Mouse (Mus musculus) MEL (cell line): ENCODE measurements around the gene Hoxa9. TPM values are rescaled to one million over a fixed set of nuclear protein-coding genes. Genes with fewer than 3 reads are reported as not detected.

Experiments used
- DNase-seq: peaks from one replicate; pipeline ENCODE4 v3.0.0; 2011; ENCODE audit warnings: low read depth, low spot score
- H3K27ac ChIP-seq: 2 replicates; pipeline ENCODE4 v1.5.1; 2012; ENCODE audit warnings: low read depth, mild to moderate bottlenecking, control low read depth, low read length, moderate library complexity; ENCODE audit not compliant: control insufficient read depth
- H3K27me3 ChIP-seq, 2 experiments: fragments of 150-350 bp in 1 of 2; sonication (generic) in 1 of 2; 2 replicates each; pipeline ENCODE4 v1.6.1; 2012; ENCODE audit warnings: low read length in 2 of 2, mild to moderate bottlenecking in 2 of 2, improper control_type of control experiment in 1 of 2, moderate library complexity in 1 of 2; ENCODE audit not compliant: insufficient read depth in 2 of 2, control insufficient read depth in 1 of 2
- H3K36me3 ChIP-seq, 2 experiments: 2 replicates each; pipeline ENCODE4 v1.6.1; 2012 to 2014; ENCODE audit warnings: low read length in 2 of 2, improper control_type of control experiment in 1 of 2, inconsistent platforms in 1 of 2, mild to moderate bottlenecking in 1 of 2; ENCODE audit not compliant: insufficient read depth in 2 of 2, control insufficient read depth in 1 of 2
- H3K4me1 ChIP-seq, 2 experiments: fragments of 150-350 bp in 1 of 2; sonication (generic) in 1 of 2; 2 replicates each; pipeline ENCODE4 v1.6.1; 2012; ENCODE audit warnings: low read length in 2 of 2, improper control_type of control experiment in 1 of 2, mild to moderate bottlenecking in 1 of 2; ENCODE audit not compliant: insufficient read depth in 2 of 2, control insufficient read depth in 1 of 2
- H3K4me3 ChIP-seq, 2 experiments: fragments of 150-350 bp in 1 of 2; sonication (generic) in 1 of 2; 2 replicates each; pipeline ENCODE4 v1.5.1; 2012; ENCODE audit warnings: low read depth in 2 of 2, low read length in 2 of 2, mild to moderate bottlenecking in 2 of 2, moderate library complexity in 2 of 2, control low read depth in 1 of 2, improper control_type of control experiment in 1 of 2; ENCODE audit not compliant: control insufficient read depth in 1 of 2, insufficient read depth in 1 of 2
- H3K79me2 ChIP-seq: 2 replicates; pipeline ENCODE4 v1.6.1; 2012; ENCODE audit warnings: mild to moderate bottlenecking, low read length, moderate library complexity; ENCODE audit not compliant: control insufficient read depth, poor library complexity, insufficient read depth
- H3K9ac ChIP-seq: 2 replicates; pipeline ENCODE4 v1.6.1; 2012; ENCODE audit warnings: low read depth, mild to moderate bottlenecking, control low read depth, low read length, moderate library complexity; ENCODE audit not compliant: control insufficient read depth, poor library complexity, severe bottlenecking
- H3K9me3 ChIP-seq: fragments of 150-350 bp; sonication (generic); replicated peaks from 2 replicates; pipeline ENCODE4 v1.6.1; 2012; ENCODE audit warnings: mild to moderate bottlenecking, low read length, improper control_type of control experiment, moderate library complexity; ENCODE audit not compliant: insufficient read depth
- CHD1 ChIP-seq: IDR thresholded peaks from 2 replicates; pipeline ENCODE4 v1.6.1; 2012; ENCODE audit warnings: low read depth, mild to moderate bottlenecking, inconsistent platforms, low read length, improper control_type of control experiment
- CTCF ChIP-seq, 3 experiments: IDR thresholded peaks in 2 of 3; conservative IDR thresholded peaks in 1 of 3; 2 replicates each; pipeline ENCODE4 v1.5.1; 2011 to 2012; ENCODE audit warnings: low read length in 3 of 3, low read depth in 2 of 3, mild to moderate bottlenecking in 2 of 3, improper control_type of control experiment in 1 of 3, inconsistent platforms in 1 of 3, mixed read lengths in 1 of 3, moderate library complexity in 1 of 3; ENCODE audit not compliant: control insufficient read depth in 1 of 3, insufficient read depth in 1 of 3, poor library complexity in 1 of 3, severe bottlenecking in 1 of 3
- E2F4 ChIP-seq: IDR thresholded peaks from 2 replicates; pipeline ENCODE4 v1.6.1; 2011; ENCODE audit warnings: low read depth, low read length, improper control_type of control experiment, borderline replicate concordance
- HCFC1 ChIP-seq: IDR thresholded peaks from 2 replicates; pipeline ENCODE4 v1.6.1; 2012; ENCODE audit warnings: low read depth, mild to moderate bottlenecking, inconsistent platforms, low read length, improper control_type of control experiment, moderate library complexity
- KAT2A ChIP-seq: conservative IDR thresholded peaks from 2 replicates; pipeline ENCODE4 v1.6.1; 2012; ENCODE audit warnings: low read depth, low read length, improper control_type of control experiment, inconsistent platforms
- MAFK ChIP-seq: IDR thresholded peaks from 2 replicates; pipeline ENCODE4 v1.6.1; 2011; ENCODE audit warnings: low read depth, mild to moderate bottlenecking, low read length, improper control_type of control experiment, borderline replicate concordance
- MAX ChIP-seq: IDR thresholded peaks from 2 replicates; pipeline ENCODE4 v1.6.1; 2011; ENCODE audit warnings: low read length, improper control_type of control experiment
- MAZ ChIP-seq: IDR thresholded peaks from 2 replicates; pipeline ENCODE4 v1.6.1; 2012; ENCODE audit warnings: low read depth, mild to moderate bottlenecking, inconsistent platforms, low read length, improper control_type of control experiment
- MXI1 ChIP-seq: IDR thresholded peaks from 2 replicates; pipeline ENCODE4 v1.6.1; 2011; ENCODE audit warnings: mild to moderate bottlenecking, low read depth, low read length, improper control_type of control experiment
- MYB ChIP-seq: IDR thresholded peaks from 2 replicates; pipeline ENCODE4 v1.6.1; 2011; ENCODE audit warnings: mild to moderate bottlenecking, low read depth, low read length, improper control_type of control experiment
- NELFE ChIP-seq: IDR thresholded peaks from 2 replicates; pipeline ENCODE4 v1.6.1; 2011; ENCODE audit warnings: low read depth, low read length, improper control_type of control experiment
- NRF1 ChIP-seq: IDR thresholded peaks from 2 replicates; pipeline ENCODE4 v1.6.1; 2014; ENCODE audit warnings: low read depth, mild to moderate bottlenecking, inconsistent platforms, low read length, improper control_type of control experiment, moderate library complexity; ENCODE audit not compliant: poor library complexity, insufficient read depth, severe bottlenecking
- POLR2AphosphoS5 ChIP-seq: IDR thresholded peaks from 2 replicates; pipeline ENCODE4 v1.6.1; 2012; ENCODE audit warnings: low read depth, borderline replicate concordance, mild to moderate bottlenecking, inconsistent platforms, low read length, moderate library complexity, mixed read lengths
- RAD21 ChIP-seq: IDR thresholded peaks from 2 replicates; pipeline ENCODE4 v1.6.1; 2011; ENCODE audit warnings: mild to moderate bottlenecking, low read depth, low read length, improper control_type of control experiment
- RCOR1 ChIP-seq: IDR thresholded peaks from 2 replicates; pipeline ENCODE4 v1.6.1; 2012; ENCODE audit warnings: low read depth, mild to moderate bottlenecking, inconsistent platforms, low read length, improper control_type of control experiment
- SMC3 ChIP-seq: IDR thresholded peaks from 2 replicates; pipeline ENCODE4 v1.6.1; 2011; ENCODE audit warnings: low read depth, low read length, improper control_type of control experiment
- TAL1 ChIP-seq: IDR thresholded peaks from 2 replicates; pipeline ENCODE4 v1.6.1; 2012; ENCODE audit warnings: mild to moderate bottlenecking, inconsistent platforms, low read length, moderate library complexity, mixed read lengths
- UBTF ChIP-seq: IDR thresholded peaks from 2 replicates; pipeline ENCODE4 v1.6.1; 2012; ENCODE audit warnings: low read depth, mild to moderate bottlenecking, inconsistent platforms, low read length, improper control_type of control experiment, moderate library complexity, borderline replicate concordance; ENCODE audit not compliant: insufficient read depth
- USF1 ChIP-seq: IDR thresholded peaks from 2 replicates; pipeline ENCODE4 v1.6.1; 2014; ENCODE audit warnings: low read depth, mild to moderate bottlenecking, inconsistent platforms, low read length, improper control_type of control experiment, moderate library complexity
- USF2 ChIP-seq, 2 experiments: IDR thresholded peaks; 2 replicates each; pipeline ENCODE4 v1.6.1; 2011 to 2012; ENCODE audit warnings: improper control_type of control experiment in 2 of 2, low read length in 2 of 2, borderline replicate concordance in 1 of 2, inconsistent platforms in 1 of 2, low read depth in 1 of 2, mild to moderate bottlenecking in 1 of 2; ENCODE audit not compliant: insufficient read depth in 1 of 2
- ZC3H11A ChIP-seq: IDR thresholded peaks from 2 replicates; pipeline ENCODE4 v1.6.1; 2012; ENCODE audit warnings: low read depth, mild to moderate bottlenecking, inconsistent platforms, low read length, improper control_type of control experiment
- ZNF384 ChIP-seq: IDR thresholded peaks from 2 replicates; pipeline ENCODE4 v1.6.1; 2012; ENCODE audit warnings: low read depth, mild to moderate bottlenecking, inconsistent platforms, low read length, improper control_type of control experiment
- polyA plus RNA-seq, 2 experiments: library from polyadenylated mRNA; stranded (reverse) in 1 of 2; unstranded in 1 of 2; fragments of >175 nt in 1 of 2; fragments of >200 nt in 1 of 2; gene quantifications; 2 replicates each; pipeline versions ENCODE4 v1.2.1 to v1.2.4; 2012; ENCODE audit warnings: low replicate concordance in 2 of 2, low read depth in 1 of 2; ENCODE audit not compliant: insufficient read length in 2 of 2, insufficient read depth in 1 of 2, missing spikeins in 1 of 2
- total RNA-seq: library from RNA; depleted of rRNA; stranded (reverse); fragments of 300-350 nt; gene quantifications from 2 replicates; pipeline ENCODE4 v1.2.3, GENCODE M21; 2012

Hoxa9 gene
- total and polyA plus RNA-seq, 3 experiments: not detected

GRCm38 (mm10) chr6:52256956-52257355 lies 26.1 kb upstream of the Hoxa9 start (continued):
- no peak for TF ChIP-seq E2F4
- no peak for TF ChIP-seq UBTF
- TF ChIP-seq SMC3: peak; percentile 96
- peak; percentile 93 for TF ChIP-seq ZC3H11A
- no peak for TF ChIP-seq RCOR1
- no peak for TF ChIP-seq NELFE
- TF ChIP-seq, all 39 proteins: peak for 4

- TF ChIP-seq POLR2AphosphoS5: no peak
- TF ChIP-seq HCFC1: no peak
- TF ChIP-seq MAX: no peak
- TF ChIP-seq ZNF384: no peak
- TF ChIP-seq UBTF: no peak
- TF ChIP-seq RAD21: no peak
- no peak for TF ChIP-seq NRF1
- TF ChIP-seq MAZ: no peak
- TF ChIP-seq USF2 (IDR thresholded peaks at IDR 0.05; ENCODE audit: borderline replicate concordance in 1 of 2, insufficient read depth in 1 of 2, low read depth in 1 of 2, low read length in 2 of 2): no peak
- no peak for TF ChIP-seq MYB
- TF ChIP-seq CHD1: no peak
- TF ChIP-seq KAT2A: no peak
- no peak for TF ChIP-seq TAL1
- TF ChIP-seq NELFE: no peak
- TF ChIP-seq MAFK: no peak
- no peak for TF ChIP-seq MXI1
- no peak for TF ChIP-seq RCOR1
- TF ChIP-seq SMC3: no peak
- no peak for TF ChIP-seq USF1
- TF ChIP-seq CTCF (IDR thresholded peaks at IDR 0.05 in 2 of 3, conservative IDR thresholded peaks at IDR 0.05 in 1 of 3; ENCODE audit: control insufficient read depth in 1 of 3, insufficient read depth in 1 of 3, low read depth in 2 of 3, low read length in 3 of 3, poor library complexity in 1 of 3, severe bottlenecking in 1 of 3): no peak
- Histone ChIP-seq H3K9ac (no peak overlapping the region), H3K36me3 (no peaks in the 10 kb centered on the region), H3K4me3 (no peak overlapping the region), H3K27ac (no peak overlapping the region), H3K27me3 (no peaks in the 10 kb centered on the region), H3K9me3 (no peaks in the 10 kb centered on the region), H3K4me1 (no peaks in the 10 kb centered on the region), H3K79me2 (no peaks in the 10 kb centered on the region)
- DNase-seq: no peak
Measured at GRCm38 (mm10) chr6:52253511-52254500, 22.9 kb upstream of the Hoxa9 start.
